Mouse (Mus musculus) yolk sac, embryonic 10.5 days (tissue): Measurements from ENCODE around the gene Foxred2.

Experiments
- DNase-seq: peaks from one replicate; pipeline ENCODE4 v3.0.0-alpha.2; 2017; ENCODE audit warnings: low spot score

Gene Foxred2

DNA sequence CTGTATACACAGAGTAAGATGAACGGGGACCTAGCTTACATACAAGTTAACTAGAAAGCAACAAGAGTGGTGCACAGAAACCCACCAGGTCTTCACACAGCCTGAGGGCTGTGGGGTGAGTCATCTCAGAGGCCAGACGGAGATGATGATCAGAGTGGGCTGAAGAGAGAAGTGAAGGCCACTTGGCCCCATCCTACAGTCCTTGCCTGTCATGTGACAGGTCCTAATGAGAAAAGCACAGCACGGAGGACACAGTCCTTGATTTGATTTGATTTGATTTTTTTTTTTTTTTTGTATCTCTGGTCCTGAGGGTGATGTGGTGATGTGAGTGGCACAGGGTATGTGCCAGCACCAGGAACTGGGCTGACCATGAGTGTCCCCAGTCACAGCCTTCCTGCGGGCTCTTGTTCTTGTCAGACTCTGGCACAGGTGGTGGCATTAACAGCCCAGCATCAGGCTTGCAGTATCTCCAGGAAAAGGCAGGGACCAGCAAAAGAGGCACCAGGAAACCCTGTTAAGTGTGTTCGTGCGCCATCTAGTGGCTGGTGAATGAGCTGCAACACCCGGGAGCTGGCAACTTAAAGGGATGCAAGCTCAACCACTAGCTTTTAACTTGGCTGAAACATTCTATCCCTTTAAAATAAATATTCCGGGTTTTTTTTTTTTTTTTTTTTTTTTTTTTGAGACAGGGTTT, 39.5 kb downstream of the Foxred2 start:
- DNase-seq = peak; percentile 75

GRCm38 (mm10) chr15:77915287-77915686, 41.2 kb downstream of the Foxred2 start:
- no peak for DNase-seq

GRCm38 (mm10) chr15:77914507-77914906, 42.0 kb downstream of the Foxred2 start:
- DNase-seq = no peak

DNA sequence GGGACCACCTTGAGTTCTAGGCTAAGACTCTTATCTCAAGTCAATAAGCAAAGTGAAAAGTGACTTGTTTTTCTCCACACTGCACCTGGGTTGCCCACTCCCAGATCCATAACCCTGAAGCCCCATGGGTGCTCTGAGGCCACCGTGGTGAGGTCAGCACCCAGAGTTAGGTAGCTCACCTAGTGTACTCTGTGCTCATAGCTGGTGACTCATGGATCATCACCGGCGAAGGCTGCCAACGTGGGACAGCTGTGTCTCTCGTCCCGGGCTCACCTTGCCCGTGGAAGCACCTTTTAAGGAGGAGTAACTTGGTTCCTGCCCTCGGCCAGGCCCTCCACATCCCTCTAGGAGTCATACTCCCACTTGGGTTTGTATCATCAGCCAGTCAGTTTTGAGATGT, 43.5 kb downstream of the Foxred2 start:
- DNase-seq = no peak

GRCm38 (mm10) chr15:77912585-77912984, 43.9 kb downstream of the Foxred2 start:
- DNase-seq = peak; percentile 40

DNA sequence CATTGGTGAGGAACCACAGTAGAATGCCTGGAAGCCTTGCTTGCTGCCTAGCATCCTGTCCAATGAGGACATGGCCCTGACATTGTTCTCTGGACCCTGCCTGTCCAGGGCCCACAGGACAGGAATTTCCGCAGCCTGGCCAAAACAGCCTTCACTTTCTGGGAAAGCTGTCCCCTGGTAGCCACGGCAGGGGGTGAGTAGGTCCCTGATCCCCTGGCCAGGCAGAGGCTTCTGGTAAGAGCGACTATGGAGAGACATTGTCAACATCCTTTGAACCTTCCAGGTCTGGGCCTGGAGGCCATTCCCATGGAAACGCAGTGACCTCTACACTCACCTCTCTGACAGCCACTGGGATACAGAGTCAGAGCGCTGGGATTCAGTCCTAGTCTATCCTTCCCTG, 44.5 kb downstream of the Foxred2 start:
- peak; percentile 65 for DNase-seq

DNA sequence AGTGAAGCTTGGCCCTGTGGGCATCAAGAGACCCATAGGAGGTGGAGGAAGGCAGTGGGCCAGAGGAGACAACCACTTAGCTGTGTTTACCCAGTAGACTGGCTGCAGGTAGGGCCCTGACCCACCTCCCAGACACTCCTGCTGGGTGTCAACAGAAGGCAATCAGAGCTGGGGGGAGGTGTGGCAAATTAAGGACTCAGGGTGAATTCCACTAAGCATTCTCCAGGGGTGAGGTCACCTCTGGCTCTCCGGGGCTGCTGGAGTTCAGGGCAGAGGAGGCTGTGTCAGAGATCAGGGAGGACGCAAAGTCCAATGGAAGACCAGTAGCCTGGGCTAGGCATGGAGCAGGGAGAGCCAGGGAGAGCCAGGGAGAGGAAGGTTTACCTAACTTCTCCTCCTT, 45.5 kb downstream of the Foxred2 start:
- DNase-seq = peak; percentile 90

DNA sequence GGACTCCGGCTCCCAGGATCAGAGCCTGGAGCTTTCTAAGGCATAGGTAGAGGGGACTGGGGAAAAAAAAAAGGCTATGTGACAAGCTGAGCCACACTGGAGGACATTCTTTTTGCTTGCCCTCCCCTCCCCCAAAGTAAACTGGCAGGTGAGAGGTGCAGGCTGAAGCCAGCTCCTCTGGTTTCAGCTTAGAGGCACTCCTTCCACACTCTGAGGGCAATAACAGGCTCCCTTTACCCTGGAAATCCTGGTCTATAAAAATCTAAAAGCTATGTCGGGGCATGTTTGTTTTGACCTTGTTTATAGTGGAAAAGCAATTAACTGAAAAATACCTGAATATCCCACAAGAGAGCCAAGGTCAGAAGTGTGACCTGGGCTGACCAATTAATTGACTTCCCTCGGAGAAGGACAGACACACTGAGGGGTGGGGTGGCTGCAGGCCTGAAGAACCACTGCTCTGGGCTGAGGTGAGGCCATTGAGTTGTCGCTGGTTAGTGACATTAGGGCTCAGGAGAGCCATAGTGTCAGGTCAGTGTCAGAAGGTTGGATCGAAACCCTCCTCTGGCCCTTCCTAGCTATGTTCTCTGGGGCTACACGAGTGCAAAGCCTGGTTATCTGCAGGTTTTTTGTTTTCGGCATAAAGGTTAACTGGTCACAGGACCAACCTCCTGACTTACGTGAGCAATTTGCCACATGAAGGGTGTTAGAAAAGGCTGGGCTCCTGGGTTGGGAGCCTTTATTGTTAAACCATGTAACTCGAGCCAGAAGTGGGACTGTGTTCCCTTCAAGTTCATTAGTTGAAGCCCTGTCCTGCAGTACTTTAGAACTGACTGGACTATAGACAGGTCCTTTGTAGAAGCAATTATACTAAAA, 48.6 kb downstream of the Foxred2 start:
- peak; percentile 53 for DNase-seq

DNA sequence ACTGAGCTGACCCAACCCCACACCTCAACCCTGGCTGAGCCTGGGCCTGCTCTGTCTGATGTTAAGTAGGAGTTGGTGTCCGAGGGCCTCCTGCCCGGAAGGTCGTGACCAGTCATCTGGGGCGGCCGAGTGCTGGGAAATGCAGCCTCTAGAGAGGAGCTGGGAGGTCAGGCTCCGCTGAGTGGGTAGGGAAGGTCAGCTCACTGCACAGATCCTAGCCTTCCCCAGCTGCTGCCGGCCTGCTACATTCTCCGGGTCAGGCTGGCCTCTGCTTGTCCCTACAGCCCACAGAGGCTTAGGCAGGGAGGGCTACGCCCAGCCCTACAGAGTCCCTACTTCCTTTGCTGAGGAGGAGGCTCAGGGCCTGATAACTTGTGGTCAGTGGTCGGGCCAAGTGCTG, 50.0 kb downstream of the Foxred2 start:
- DNase-seq = peak; percentile 29

DNA sequence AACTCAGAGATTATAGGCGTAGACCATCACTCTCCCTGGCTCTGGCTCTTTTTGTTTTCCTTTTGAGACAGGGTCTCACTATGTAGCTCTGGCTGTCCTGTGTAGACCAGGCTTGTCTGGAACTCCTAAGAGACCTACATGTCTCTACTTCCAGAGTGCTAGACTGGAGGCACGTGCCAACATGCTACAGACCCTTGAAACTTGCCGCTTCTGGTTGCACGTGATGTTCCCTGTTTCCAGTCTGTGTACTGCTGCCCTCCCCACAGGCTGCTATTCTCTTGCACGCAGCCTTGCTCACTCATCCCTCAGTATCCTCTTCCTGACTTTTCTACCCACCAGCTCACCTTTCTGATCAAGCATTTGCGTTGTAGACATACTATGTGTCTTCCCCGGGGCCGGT, 50.4 kb downstream of the Foxred2 start:
- DNase-seq = no peak

- peak; percentile 87 for DNase-seq
Measured at GRCm38 (mm10) chr15:77905275-77905970, 51.1 kb downstream of the Foxred2 start.

DNA sequence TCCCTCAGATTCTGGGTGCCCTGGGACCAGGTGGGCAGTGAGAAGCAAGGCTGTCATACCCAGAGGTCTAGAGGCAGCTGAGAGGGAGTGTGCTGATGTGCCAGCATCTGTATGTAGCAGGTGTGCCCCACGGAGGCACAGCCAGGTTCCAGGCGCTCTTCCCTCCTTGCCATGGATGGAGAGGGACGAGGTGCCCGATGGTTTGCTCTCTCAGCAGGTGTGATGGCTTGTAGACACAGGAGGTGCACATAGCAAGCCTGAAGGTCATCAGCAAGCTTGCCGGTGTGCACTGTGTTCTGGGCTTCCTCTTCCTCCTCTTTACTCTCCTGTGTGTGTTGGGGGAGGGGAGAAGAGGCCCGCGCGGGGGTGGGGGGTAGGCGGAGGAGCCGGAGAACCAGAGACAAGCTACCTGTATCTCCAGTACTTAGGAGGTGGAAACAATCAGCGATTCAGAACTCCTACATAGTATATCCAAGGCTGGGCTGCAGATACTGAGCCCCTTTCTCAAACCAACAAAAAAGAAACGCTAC, 52.1 kb downstream of the Foxred2 start:
- DNase-seq = peak; percentile 34

DNA sequence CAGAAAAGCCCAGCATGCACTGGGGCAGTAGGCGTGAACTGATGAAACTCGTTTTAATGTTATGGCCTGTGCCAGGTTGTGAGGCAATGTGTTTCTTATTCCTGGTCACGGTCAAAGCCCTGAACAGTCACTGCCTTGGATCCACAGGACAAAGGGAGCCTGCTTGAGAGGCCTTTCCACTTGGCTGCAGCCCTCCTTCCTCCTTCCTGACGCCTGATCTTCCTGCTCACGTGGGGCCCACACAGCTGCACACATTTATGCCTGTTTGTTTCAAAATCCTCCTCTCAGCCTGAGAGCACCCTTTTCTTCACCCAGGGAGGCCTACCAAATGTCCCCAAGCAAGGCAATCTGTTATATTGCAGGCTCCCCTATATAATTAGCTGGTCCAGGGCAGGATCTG, 53.3 kb downstream of the Foxred2 start:
- no peak for DNase-seq

- DNase-seq = no peak
Measured at GRCm38 (mm10) chr15:77894926-77895325, 61.6 kb downstream of the Foxred2 start.

GRCm38 (mm10) chr15:77893292-77893691, 63.2 kb downstream of the Foxred2 start:
- no peak for DNase-seq

GRCm38 (mm10) chr15:77892420-77892819, 64.1 kb downstream of the Foxred2 start:
- no peak for DNase-seq

- DNase-seq = no peak
Measured at GRCm38 (mm10) chr15:77891766-77892165, 64.8 kb downstream of the Foxred2 start.
